Mouse (Mus musculus): ENCODE data around the gene Taf3. TPM values are rescaled to one million over a fixed set of nuclear protein-coding genes. Genes with fewer than 3 reads are reported as not detected.

The Taf3 gene
- total and polyA plus RNA-seq, 3 experiments, result 5.5 to 30.8 (median 20.8) TPM

DNA sequence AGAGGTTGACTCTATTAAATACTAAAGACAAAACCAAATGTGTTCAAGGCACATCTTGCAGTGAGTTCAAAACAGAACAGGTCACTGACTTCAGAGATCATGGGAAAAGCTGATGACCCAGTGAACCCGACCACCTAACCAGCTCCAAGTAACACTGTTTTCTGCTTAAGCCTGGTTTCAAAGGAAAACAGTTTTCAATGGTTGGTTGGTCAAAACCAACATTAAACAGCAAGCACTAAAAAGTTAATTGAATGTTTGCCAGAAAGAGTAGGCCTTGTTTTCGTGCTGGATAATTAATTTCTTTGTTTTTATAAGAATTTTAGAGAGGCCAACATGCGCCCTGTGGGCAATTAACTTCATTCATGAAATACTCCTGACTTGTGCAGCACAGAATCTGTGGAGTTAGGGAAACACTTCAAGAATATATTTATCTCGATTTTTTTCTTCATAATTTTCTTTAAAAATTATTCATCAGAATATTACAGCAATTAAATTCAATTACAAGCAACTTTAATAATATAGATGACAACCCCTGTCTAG is 57.6 kb downstream of the Taf3 start:
- H3K27me3 ChIP-seq (ENCODE audit: insufficient read depth, low read length), result no peaks in the 10 kb centered on the region
- H3K4me3 ChIP-seq (ENCODE audit: low read depth, low read length), result no peak overlapping the region
- TF ChIP-seq GATA1 (IDR thresholded peaks at IDR 0.05; ENCODE audit: borderline replicate concordance, low read length), result no peak
- TF ChIP-seq POLR2AphosphoS5 (IDR thresholded peaks at IDR 0.05; ENCODE audit: insufficient replicate concordance, low read depth, low read length), result no peak
- TF ChIP-seq CTCF (IDR thresholded peaks at IDR 0.05; ENCODE audit: low read depth, low read length), result no peak
- TF ChIP-seq TAL1 (conservative IDR thresholded peaks at IDR 0.05; ENCODE audit: low read depth, low read length), result no peak
- peaks cover 13% of the 10 kb centered on the region for H3K36me3 ChIP-seq (replicated peaks)
- peaks cover 4% of the 10 kb centered on the region; the same call in 1 of the 2 replicates for H3K9me3 ChIP-seq (replicated peaks)
- ATAC-seq (ENCODE audit: extremely low read depth, insufficient number of reproducible peaks, low FRiP score, poor library complexity, severe bottlenecking) (no peak), DNase-seq (ENCODE audit: low spot score) (no peak)
- H3K4me1 ChIP-seq (ENCODE audit: insufficient read depth, low read depth, low read length), result peaks cover 8% of the 10 kb centered on the region

DNA sequence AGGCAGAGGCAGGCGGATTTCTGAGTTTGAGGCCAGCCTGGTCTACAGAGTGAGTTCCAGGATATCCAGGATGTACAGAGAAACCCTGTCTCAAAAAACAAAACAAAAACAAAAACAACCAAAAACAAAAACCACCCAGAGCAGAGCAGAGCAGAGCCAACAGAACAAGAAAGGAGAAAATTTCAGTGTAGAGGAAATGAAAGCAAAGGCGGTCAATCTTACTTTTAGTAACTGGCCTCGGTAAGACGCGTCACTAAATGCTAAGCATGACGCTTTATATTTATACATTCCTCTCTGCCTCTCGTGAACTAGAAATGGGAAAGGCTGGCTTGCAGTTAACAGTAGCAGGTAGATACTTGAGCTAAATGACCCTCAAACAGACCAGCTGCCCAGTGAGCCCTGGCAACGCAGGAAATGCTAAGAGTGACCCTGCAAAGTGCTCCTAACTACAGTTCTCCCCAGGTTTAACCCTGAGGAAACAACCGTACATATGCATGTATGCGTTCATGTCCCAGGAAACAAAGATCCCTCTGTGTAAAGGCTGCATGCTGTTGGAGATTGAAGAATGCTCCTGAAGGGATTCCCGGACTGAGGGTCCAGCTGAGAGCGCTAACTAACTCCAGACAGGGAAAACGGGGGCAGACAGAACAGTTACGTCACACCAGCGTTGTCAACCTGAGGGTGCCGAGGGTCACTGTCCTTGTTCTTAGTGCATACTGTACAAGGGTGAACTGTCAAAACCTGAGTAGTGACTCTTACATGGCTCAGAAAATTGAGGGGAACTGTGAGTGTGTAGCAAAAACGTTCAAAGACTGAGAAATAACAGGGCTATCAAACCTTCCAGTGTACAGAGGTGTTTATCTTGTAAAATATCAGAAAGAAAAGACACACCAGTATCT is 58.5 kb downstream of the Taf3 start:
- H3K4me3 ChIP-seq (ENCODE audit: low read depth, low read length), result no peak overlapping the region
- TF ChIP-seq POLR2AphosphoS5 (IDR thresholded peaks at IDR 0.05; ENCODE audit: insufficient replicate concordance, low read depth, low read length) (no peak), GATA2 (IDR thresholded peaks at IDR 0.05; ENCODE audit: borderline replicate concordance, low read depth, low read length) (no peak), CTCF (IDR thresholded peaks at IDR 0.05; ENCODE audit: low read depth, low read length) (no peak), TAL1 (conservative IDR thresholded peaks at IDR 0.05; ENCODE audit: low read depth, low read length) (no peak), GATA1 (IDR thresholded peaks at IDR 0.05; ENCODE audit: borderline replicate concordance, low read length) (no peak)
- peaks cover 15% of the 10 kb centered on the region for H3K36me3 ChIP-seq (replicated peaks)
- DNase-seq (ENCODE audit: low spot score), result no peak
- no peak for ATAC-seq (ENCODE audit: extremely low read depth, insufficient number of reproducible peaks, low FRiP score, poor library complexity, severe bottlenecking)
- H3K4me1 ChIP-seq (ENCODE audit: insufficient read depth, low read depth, low read length), result peaks cover 8% of the 10 kb centered on the region
- peaks cover 4% of the 10 kb centered on the region; the same call in 1 of the 2 replicates for H3K9me3 ChIP-seq (replicated peaks)
- no peaks in the 10 kb centered on the region for H3K27me3 ChIP-seq (ENCODE audit: insufficient read depth, low read length)

DNA sequence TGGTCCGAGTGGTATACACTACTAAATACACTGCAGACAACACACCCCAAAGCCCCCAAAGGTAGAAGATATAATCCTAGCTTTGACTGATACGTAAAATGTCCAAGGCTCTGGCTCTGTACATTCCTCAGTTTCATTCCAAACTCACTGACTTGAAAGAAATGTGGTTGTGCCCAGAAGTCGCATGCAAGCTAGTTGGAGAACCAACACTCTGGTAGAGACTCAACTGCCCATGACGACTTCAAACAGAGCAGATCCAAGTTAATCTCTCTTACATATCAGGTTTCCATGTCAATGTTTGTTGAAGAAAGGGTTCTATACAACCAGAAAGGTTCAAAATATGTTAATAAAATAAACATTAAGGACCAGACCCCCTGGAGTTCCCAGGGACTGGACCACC is 60.1 kb downstream of the Taf3 start:
- DNase-seq (ENCODE audit: low spot score), result no peak
- peaks cover 17% of the 10 kb centered on the region for H3K36me3 ChIP-seq (replicated peaks)
- no peak overlapping the region for H3K4me3 ChIP-seq (ENCODE audit: low read depth, low read length)
- no peaks in the 10 kb centered on the region for H3K27me3 ChIP-seq (ENCODE audit: insufficient read depth, low read length)
- no peak for ATAC-seq (ENCODE audit: extremely low read depth, insufficient number of reproducible peaks, low FRiP score, poor library complexity, severe bottlenecking)
- H3K9me3 ChIP-seq (replicated peaks), result peaks cover 4% of the 10 kb centered on the region; the same call in 1 of the 2 replicates
- peaks cover 8% of the 10 kb centered on the region for H3K4me1 ChIP-seq (ENCODE audit: insufficient read depth, low read depth, low read length)
- no peak for TF ChIP-seq GATA2 (IDR thresholded peaks at IDR 0.05; ENCODE audit: borderline replicate concordance, low read depth, low read length)
- no peak for TF ChIP-seq TAL1 (conservative IDR thresholded peaks at IDR 0.05; ENCODE audit: low read depth, low read length)
- TF ChIP-seq CTCF (IDR thresholded peaks at IDR 0.05; ENCODE audit: low read depth, low read length), result no peak
- TF ChIP-seq POLR2AphosphoS5 (IDR thresholded peaks at IDR 0.05; ENCODE audit: insufficient replicate concordance, low read depth, low read length), result no peak
- TF ChIP-seq GATA1 (IDR thresholded peaks at IDR 0.05; ENCODE audit: borderline replicate concordance, low read length), result no peak

DNA sequence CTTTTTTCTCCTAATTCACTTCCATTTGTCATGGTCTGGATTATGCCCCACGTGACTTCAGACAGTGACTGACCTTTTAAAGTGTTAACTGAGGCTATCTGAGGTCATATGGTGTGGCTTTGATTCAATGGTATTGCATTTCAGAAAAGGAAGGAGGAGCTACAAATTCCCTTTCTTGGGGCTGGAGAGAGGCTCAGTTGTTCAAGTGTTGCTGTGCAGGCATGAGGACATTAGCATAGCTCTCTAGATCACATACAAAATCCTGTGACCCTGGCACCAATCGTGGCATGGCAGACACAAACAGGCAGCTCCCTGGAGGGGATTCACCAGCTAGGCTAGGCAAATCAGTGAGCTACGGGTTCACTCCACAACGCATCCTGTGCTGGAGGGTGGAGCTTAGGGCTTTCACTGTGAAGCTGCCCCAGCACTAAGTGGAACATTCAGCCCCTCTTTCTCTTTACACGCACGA is 62.4 kb downstream of the Taf3 start:
- DNase-seq (ENCODE audit: low spot score) (no peak), ATAC-seq (ENCODE audit: extremely low read depth, insufficient number of reproducible peaks, low FRiP score, poor library complexity, severe bottlenecking) (no peak)
- TF ChIP-seq CTCF (IDR thresholded peaks at IDR 0.05; ENCODE audit: low read depth, low read length) (no peak), POLR2AphosphoS5 (IDR thresholded peaks at IDR 0.05; ENCODE audit: insufficient replicate concordance, low read depth, low read length) (no peak), TAL1 (conservative IDR thresholded peaks at IDR 0.05; ENCODE audit: low read depth, low read length) (no peak), GATA1 (IDR thresholded peaks at IDR 0.05; ENCODE audit: borderline replicate concordance, low read length) (no peak), GATA2 (IDR thresholded peaks at IDR 0.05; ENCODE audit: borderline replicate concordance, low read depth, low read length) (no peak)

DNA sequence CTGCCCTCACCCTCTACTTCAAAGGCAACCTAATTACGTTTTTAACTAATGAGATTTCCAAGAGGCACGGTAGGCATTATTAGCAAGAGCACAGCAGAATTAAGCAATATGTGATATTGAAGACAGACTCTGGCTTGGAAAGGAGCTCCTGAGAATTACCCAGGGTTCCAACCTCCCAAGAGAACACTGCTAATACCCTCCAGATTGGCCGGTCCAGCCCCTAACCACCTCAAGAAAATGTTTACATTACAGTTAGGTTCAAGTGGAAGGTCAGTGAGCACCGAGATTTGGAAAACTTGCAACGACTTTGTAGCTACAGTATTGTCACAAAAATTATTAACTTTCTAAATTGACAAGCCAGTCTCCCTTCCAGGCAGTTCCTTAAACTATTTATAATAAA is 66.0 kb downstream of the Taf3 start:
- Histone ChIP-seq H3K27me3 (ENCODE audit: insufficient read depth, low read length) (no peaks in the 10 kb centered on the region), H3K36me3 (replicated peaks) (peaks cover 28% of the 10 kb centered on the region), H3K9me3 (replicated peaks) (no peaks in the 10 kb centered on the region), H3K4me3 (ENCODE audit: low read depth, low read length) (no peak overlapping the region), H3K4me1 (ENCODE audit: insufficient read depth, low read depth, low read length) (peaks cover 7% of the 10 kb centered on the region)
- DNase-seq (ENCODE audit: low spot score) (no peak), ATAC-seq (ENCODE audit: extremely low read depth, insufficient number of reproducible peaks, low FRiP score, poor library complexity, severe bottlenecking) (no peak)
- TF ChIP-seq GATA1 (IDR thresholded peaks at IDR 0.05; ENCODE audit: borderline replicate concordance, low read length) (no peak), TAL1 (conservative IDR thresholded peaks at IDR 0.05; ENCODE audit: low read depth, low read length) (no peak)

More for the DNA sequence above, 62.4 kb downstream of the Taf3 start:
- Histone ChIP-seq H3K27me3 (ENCODE audit: insufficient read depth, low read length) (no peaks in the 10 kb centered on the region), H3K36me3 (replicated peaks) (peaks cover 17% of the 10 kb centered on the region), H3K4me3 (ENCODE audit: low read depth, low read length) (no peak overlapping the region), H3K9me3 (replicated peaks) (no peaks in the 10 kb centered on the region), H3K4me1 (ENCODE audit: insufficient read depth, low read depth, low read length) (peaks cover 8% of the 10 kb centered on the region)

DNA sequence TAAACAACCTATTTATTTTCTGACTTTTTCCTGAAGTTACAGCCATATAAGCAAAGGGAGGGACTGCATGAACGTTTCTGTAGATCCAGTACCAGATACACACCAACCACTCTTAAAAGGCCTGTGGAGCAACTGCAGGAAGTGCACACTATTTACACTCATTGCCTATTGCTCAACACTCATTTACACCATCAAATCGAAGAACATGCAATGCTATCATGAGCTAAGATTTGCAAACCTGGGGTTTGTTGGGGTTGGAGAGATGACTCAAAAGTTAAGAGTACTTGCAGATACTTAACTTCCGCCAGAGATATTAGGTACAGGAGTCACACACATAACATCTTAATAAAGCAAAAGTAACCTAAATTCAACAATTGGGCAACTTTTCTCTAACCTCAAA is 76.5 kb downstream of the Taf3 start:
- TF ChIP-seq TAL1 (conservative IDR thresholded peaks at IDR 0.05; ENCODE audit: low read depth, low read length) (no peak), GATA2 (IDR thresholded peaks at IDR 0.05; ENCODE audit: borderline replicate concordance, low read depth, low read length) (no peak), POLR2AphosphoS5 (IDR thresholded peaks at IDR 0.05; ENCODE audit: insufficient replicate concordance, low read depth, low read length) (no peak), GATA1 (IDR thresholded peaks at IDR 0.05; ENCODE audit: borderline replicate concordance, low read length) (no peak), CTCF (IDR thresholded peaks at IDR 0.05; ENCODE audit: low read depth, low read length) (no peak)
- Histone ChIP-seq H3K27me3 (ENCODE audit: insufficient read depth, low read length) (no peaks in the 10 kb centered on the region), H3K36me3 (replicated peaks) (peaks cover 35% of the 10 kb centered on the region), H3K4me1 (ENCODE audit: insufficient read depth, low read depth, low read length) (peaks cover 20% of the 10 kb centered on the region), H3K9me3 (replicated peaks) (no peaks in the 10 kb centered on the region), H3K4me3 (ENCODE audit: low read depth, low read length) (no peak overlapping the region)
- ATAC-seq (ENCODE audit: extremely low read depth, insufficient number of reproducible peaks, low FRiP score, poor library complexity, severe bottlenecking), result no peak
- DNase-seq (ENCODE audit: low spot score), result no peak

Data from G1E (cell line).